Mouse (Mus musculus) lung, embryonic 16.5 days (tissue): Measurements from ENCODE around the gene Zfp454. TPM values are rescaled to one million over a fixed set of nuclear protein-coding genes. Genes with fewer than 3 reads are reported as not detected.
A peak's percentile ranks its signal among the peaks of the same experiment; 100 is the strongest.

Experiments used
- ATAC-seq: fragments of 200-750 bp; cut with Nextera tagmentation; 2 replicates; pipeline ENCODE4 v1.8.0; 2017; ENCODE audit warnings: low read depth, mild to moderate bottlenecking, moderate library complexity
- H3K27ac ChIP-seq: fragments of 300-500 bp; sonication (generic); 2 replicates; pipeline ENCODE4 v1.5.1; 2014; ENCODE audit warnings: mild to moderate bottlenecking, control low read depth, low read length
- H3K27me3 ChIP-seq: fragments of 300-500 bp; sonication (generic); 2 replicates; pipeline ENCODE4 v1.6.1; 2014; ENCODE audit warnings: low read depth, low read length, mixed read lengths; ENCODE audit not compliant: control insufficient read depth, insufficient read depth
- H3K36me3 ChIP-seq: fragments of 300-500 bp; sonication (generic); 2 replicates; pipeline ENCODE4 v1.6.1; 2014; ENCODE audit warnings: low read length; ENCODE audit not compliant: control insufficient read depth, insufficient read depth
- H3K4me1 ChIP-seq: fragments of 300-500 bp; sonication (generic); replicated peaks from 2 replicates; pipeline ENCODE4 v1.6.1; 2014; ENCODE audit warnings: low read length, mixed read lengths; ENCODE audit not compliant: control insufficient read depth, insufficient read depth
- H3K4me2 ChIP-seq: fragments of 300-500 bp; sonication (generic); 2 replicates; pipeline ENCODE4 v1.6.1; 2014; ENCODE audit warnings: low read depth, low read length, control low read depth
- H3K4me3 ChIP-seq: fragments of 300-500 bp; sonication (generic); 2 replicates; pipeline ENCODE4 v1.5.1; 2014; ENCODE audit warnings: mild to moderate bottlenecking, low read length, control low read depth
- H3K9ac ChIP-seq: fragments of 300-500 bp; sonication (generic); 2 replicates; pipeline ENCODE4 v1.6.1; 2014; ENCODE audit warnings: low read length, control low read depth
- H3K9me3 ChIP-seq: fragments of 300-500 bp; sonication (generic); 2 replicates; pipeline ENCODE4 v1.6.1; 2016; ENCODE audit warnings: low read length; ENCODE audit not compliant: control insufficient read depth
- WGBS: fragments of 180-500 bp; shearing (Covaris S2); extraction: QIAGEN DNeasy Blood & Tissue Kit; methylation state at CpG from one replicate; pipeline ENCODE4 v1.1.7; 2014; 5-methylcytosine and 5-hydroxymethylcytosine counted together
- polyA plus RNA-seq: library from polyadenylated mRNA; unstranded; fragments of >200 nt; fragmentation: Nextera tagmentation; extraction: Ambion mirVana; gene quantifications from 2 replicates; pipeline ENCODE4 v1.2.1, GENCODE M21; 2015

Zfp454 gene
- polyA plus RNA-seq, 1 experiment from 2014 or later = 7.3 TPM

DNA sequence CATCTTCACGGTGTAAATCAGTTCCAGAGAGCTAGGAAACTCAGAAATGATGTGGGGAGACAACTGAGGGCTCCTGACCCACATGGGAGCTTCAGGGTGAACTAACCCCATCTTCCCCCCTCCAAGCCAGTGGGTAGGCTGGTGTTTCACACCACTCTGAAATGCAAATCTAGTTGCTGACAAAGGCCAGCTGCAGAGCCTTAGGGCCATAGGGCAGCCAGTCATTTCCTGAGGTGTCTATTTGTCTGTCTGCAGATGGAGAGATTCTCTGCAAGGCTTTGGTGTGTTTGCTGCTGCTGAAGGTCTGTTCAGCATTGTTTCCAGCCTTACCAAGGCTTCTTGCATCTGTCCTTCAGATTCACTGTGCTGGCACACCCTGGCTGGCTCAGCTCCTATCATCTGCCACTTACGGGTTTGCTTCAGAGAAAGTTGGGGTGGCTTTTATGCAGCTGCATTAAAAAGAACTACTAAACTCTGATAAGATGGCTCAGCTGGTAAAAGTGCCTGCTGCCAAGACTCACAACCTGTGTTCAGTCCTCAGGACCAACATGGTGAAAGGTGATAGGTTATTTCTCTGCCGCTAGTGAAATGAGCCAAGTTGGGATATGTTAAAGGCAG lies 38.8 kb downstream of the Zfp454 start:
- no peaks in the 10 kb centered on the region for H3K36me3 ChIP-seq
- peaks cover 7% of the 10 kb centered on the region for H3K4me1 ChIP-seq
- ATAC-seq = no peak
- peaks cover 52% of the 10 kb centered on the region for H3K27me3 ChIP-seq
- 0 out of 2 replicates have a peak, but pooled peaks cover 3% of the 10 kb centered on the region for H3K9me3 ChIP-seq
- H3K4me2 ChIP-seq = no peak overlapping the region
- H3K27ac ChIP-seq = no peak overlapping the region
- no peak overlapping the region for H3K9ac ChIP-seq
- no peak overlapping the region for H3K4me3 ChIP-seq
- WGBS = 35% methylated on average over 3 of the region's 3 CpGs

DNA sequence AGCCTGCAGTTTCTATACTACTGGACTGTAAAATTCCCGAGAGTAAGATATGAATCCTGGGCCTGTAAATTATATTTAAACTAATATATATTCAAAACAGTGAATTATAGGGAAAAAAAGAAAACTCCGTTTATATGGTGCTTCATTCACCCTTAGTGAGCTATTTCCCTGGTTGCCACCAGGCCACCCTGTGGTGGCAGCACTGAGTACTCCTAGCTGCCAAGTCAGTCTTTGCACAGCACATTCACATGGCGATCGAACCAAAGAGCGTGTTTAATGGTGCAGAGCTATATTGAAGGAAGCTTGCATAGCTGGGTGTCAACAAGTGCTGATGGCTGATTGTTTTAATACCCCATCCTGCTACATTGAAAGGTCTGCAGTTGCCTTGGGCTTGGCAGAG lies 40.4 kb downstream of the Zfp454 start:
- 67% methylated on average over 5 of the region's 5 CpGs for WGBS
- peaks cover 42% of the 10 kb centered on the region for H3K27me3 ChIP-seq

GRCm38 (mm10) chr11:50845951-50846350 lies 41.5 kb downstream of the Zfp454 start:
- no peak for ATAC-seq
- Histone ChIP-seq H3K36me3 (no peaks in the 10 kb centered on the region), H3K4me2 (no peak overlapping the region), H3K27me3 (peaks cover 31% of the 10 kb centered on the region), H3K9ac (no peak overlapping the region), H3K4me1 (peaks cover under 1% of the 10 kb centered on the region), H3K4me3 (no peak overlapping the region), H3K9me3 (0 out of 2 replicates have a peak, but pooled peaks cover 3% of the 10 kb centered on the region), H3K27ac (no peak overlapping the region)
- WGBS = 81% methylated on average over 3 of the region's 3 CpGs

More for the DNA sequence above, 40.4 kb downstream of the Zfp454 start:
- no peak overlapping the region for H3K9ac ChIP-seq
- no peak for ATAC-seq
- no peak overlapping the region for H3K4me3 ChIP-seq
- H3K27ac ChIP-seq = no peak overlapping the region
- peaks cover 7% of the 10 kb centered on the region for H3K4me1 ChIP-seq
- no peak overlapping the region for H3K4me2 ChIP-seq
- H3K9me3 ChIP-seq = 0 out of 2 replicates have a peak, but pooled peaks cover 3% of the 10 kb centered on the region
- no peaks in the 10 kb centered on the region for H3K36me3 ChIP-seq

GRCm38 (mm10) chr11:50841023-50841735 lies 46.3 kb downstream of the Zfp454 start, which contains the start of gene Zfp879:
Zfp879 (minus strand) TSS chr11:50841552.
- WGBS = 10% methylated on average over 22 of the region's 22 CpGs
- H3K4me2 ChIP-seq = peak within 1 kb of the TSS; percentile 83
- peak; percentile 97 for ATAC-seq
- no peaks in the 10 kb centered on the region for H3K27me3 ChIP-seq
- peak within 1 kb of the TSS; percentile 94 for H3K27ac ChIP-seq
- no peaks in the 10 kb centered on the region for H3K36me3 ChIP-seq
- peak within 1 kb of the TSS; percentile 54 for H3K4me3 ChIP-seq
- H3K9ac ChIP-seq = peak within 1 kb of the TSS; percentile 79
- no peaks in the 10 kb centered on the region for H3K9me3 ChIP-seq
- peaks cover 6% of the 10 kb centered on the region; the same call in 1 of the 2 replicates for H3K4me1 ChIP-seq

DNA sequence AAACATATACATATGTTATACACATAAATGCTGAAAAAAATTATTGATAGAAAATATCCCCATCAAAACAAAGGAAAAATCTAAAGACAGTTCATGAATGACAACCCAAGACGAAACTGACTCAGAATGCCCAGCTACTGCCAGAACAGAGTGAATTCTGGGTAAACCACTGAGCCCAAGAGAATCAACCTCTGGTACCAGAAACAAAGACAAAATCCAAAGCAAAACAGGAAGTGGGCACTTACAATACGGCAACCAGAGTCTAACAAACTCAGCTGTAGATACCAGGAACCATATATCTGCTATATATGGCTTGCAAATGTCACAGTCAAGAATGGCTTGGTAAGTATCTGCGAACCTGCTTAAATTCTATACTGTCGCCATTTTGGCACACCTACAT lies 51.7 kb downstream of the Zfp454 start:
- no peak overlapping the region for H3K9ac ChIP-seq
- H3K4me3 ChIP-seq = no peak overlapping the region
- peaks cover 8% of the 10 kb centered on the region; the same call in 1 of the 2 replicates for H3K9me3 ChIP-seq
- H3K4me2 ChIP-seq = no peak overlapping the region
- H3K4me1 ChIP-seq = peaks cover 5% of the 10 kb centered on the region; the same call in 1 of the 2 replicates
- no peaks in the 10 kb centered on the region for H3K27me3 ChIP-seq
- WGBS = 73% methylated on average over 4 of the region's 4 CpGs
- no peak for ATAC-seq
- H3K27ac ChIP-seq = no peak overlapping the region
- H3K36me3 ChIP-seq = peaks cover 3% of the 10 kb centered on the region

- WGBS = under 1% methylated on average over 45 of the region's 45 CpGs
- ATAC-seq = peak; percentile 96
- H3K4me2 ChIP-seq = peak within 1 kb of the TSS; percentile 64
- peaks cover 13% of the 10 kb centered on the region for H3K36me3 ChIP-seq
- H3K27ac ChIP-seq = 0 out of 2 replicates have a peak within 1 kb of the TSS, but pooled peaks have one; percentile 48
- H3K27me3 ChIP-seq = no peaks in the 10 kb centered on the region
- H3K4me3 ChIP-seq = peak within 1 kb of the TSS; percentile 91
- peak within 1 kb of the TSS; percentile 88 for H3K9ac ChIP-seq
- H3K9me3 ChIP-seq = no peaks in the 10 kb centered on the region
- H3K4me1 ChIP-seq = peaks cover 8% of the 10 kb centered on the region; the same call in 1 of the 2 replicates
Observed at GRCm38 (mm10) chr11:50827010-50827953, 60.2 kb downstream of the Zfp454 start, which contains the start of gene Zfp354c. Zfp354c (minus strand) TSS chr11:50827724.

- Histone ChIP-seq H3K27me3 (no peaks in the 10 kb centered on the region), H3K27ac (no peak overlapping the region), H3K4me2 (peak overlapping the region; percentile 64), H3K9me3 (no peaks in the 10 kb centered on the region), H3K9ac (peak overlapping the region; percentile 88), H3K36me3 (peaks cover 13% of the 10 kb centered on the region), H3K4me1 (peaks cover 8% of the 10 kb centered on the region; the same call in 1 of the 2 replicates), H3K4me3 (peak overlapping the region; percentile 91)
- WGBS = 22% methylated on average over 2 of the region's 2 CpGs
- no peak for ATAC-seq
Observed at GRCm38 (mm10) chr11:50826214-50826613, 61.2 kb downstream of the Zfp454 start.
